Mouse (Mus musculus) intestine, embryonic 14.5 days (tissue): Measurements from ENCODE around the gene Cyp2d22. TPM values are rescaled to one million over a fixed set of nuclear protein-coding genes. Genes with fewer than 3 reads are reported as not detected.
A peak's percentile ranks its signal among the peaks of the same experiment; 100 is the strongest.

Experiments used
- ATAC-seq: fragments of 200-750 bp; cut with Nextera tagmentation; replicated peaks from 2 replicates; pipeline ENCODE4 v1.8.0; 2017; ENCODE audit warnings: low read depth, moderate number of reproducible peaks, moderate TSS enrichment, moderate library complexity; ENCODE audit not compliant: low FRiP score, low TSS enrichment
- DNase-seq: peaks from one replicate; pipeline ENCODE4 v3.0.0-alpha.2; 2018; ENCODE audit warnings: low spot score
- H3K27ac ChIP-seq: fragments of 300-500 bp; sonication (generic); 2 replicates; pipeline ENCODE4 v1.5.1; 2014; ENCODE audit warnings: low read depth, mild to moderate bottlenecking, control low read depth
- H3K27me3 ChIP-seq: fragments of 300-500 bp; sonication (generic); replicated peaks from 2 replicates; pipeline ENCODE4 v1.6.1; 2014; ENCODE audit warnings: low read length, control low read depth; ENCODE audit not compliant: control insufficient read depth, insufficient read depth
- H3K36me3 ChIP-seq: fragments of 300-500 bp; sonication (generic); 2 replicates; pipeline ENCODE4 v1.6.1; 2014; ENCODE audit warnings: low read length, control low read depth; ENCODE audit not compliant: control insufficient read depth, insufficient read depth
- H3K4me1 ChIP-seq: fragments of 300-500 bp; sonication (generic); replicated peaks from 2 replicates; pipeline ENCODE4 v1.6.1; 2014; ENCODE audit warnings: low read length, control low read depth, mixed read lengths; ENCODE audit not compliant: control insufficient read depth, insufficient read depth
- H3K4me2 ChIP-seq: fragments of 300-500 bp; sonication (generic); 2 replicates; pipeline ENCODE4 v1.6.1; 2014; ENCODE audit warnings: low read length
- H3K4me3 ChIP-seq: fragments of 300-500 bp; sonication (generic); 2 replicates; pipeline ENCODE4 v1.5.1; 2014; ENCODE audit warnings: low read depth, low read length, control low read depth, mixed read lengths
- H3K9ac ChIP-seq: fragments of 300-500 bp; sonication (generic); 2 replicates; pipeline ENCODE4 v1.6.1; 2014; ENCODE audit warnings: mild to moderate bottlenecking, low read length
- H3K9me3 ChIP-seq: fragments of 300-500 bp; sonication (generic); 2 replicates; pipeline ENCODE4 v1.6.1; 2016; ENCODE audit warnings: low read length, control low read depth; ENCODE audit not compliant: control insufficient read depth
- WGBS: fragments of 180-500 bp; shearing (Covaris S2); extraction: QIAGEN DNeasy Blood & Tissue Kit; methylation state at CpG from one replicate; pipeline ENCODE4 v1.1.7; 2014; 5-methylcytosine and 5-hydroxymethylcytosine counted together
- polyA plus RNA-seq: library from polyadenylated mRNA; unstranded; fragments of >200 nt; fragmentation: Nextera tagmentation; extraction: Ambion mirVana; gene quantifications from 2 replicates; pipeline ENCODE4 v1.2.1, GENCODE M21; 2014

Gene Cyp2d22
- polyA plus RNA-seq, 1 experiment from 2014 or later: 8.5 TPM

- Histone ChIP-seq H3K4me1 (peaks cover 23% of the 10 kb centered on the region), H3K27me3 (no peaks in the 10 kb centered on the region), H3K36me3 (peaks cover 11% of the 10 kb centered on the region; the same call in 1 of the 2 replicates), H3K4me2 (peak overlapping the region; percentile 72), H3K27ac (peak overlapping the region; percentile 88), H3K9ac (peak overlapping the region; percentile 82), H3K4me3 (peak overlapping the region; percentile 53), H3K9me3 (no peaks in the 10 kb centered on the region)
- ATAC-seq: no peak
- DNase-seq: peak; percentile 83
- WGBS: 2% methylated on average over 35 of the region's 40 CpGs
Observed at GRCm38 (mm10) chr15:82341036-82341501, 39.0 kb downstream of the Cyp2d22 start.

GRCm38 (mm10) chr15:82340414-82341035 lies 39.5 kb downstream of the Cyp2d22 start:
- peaks cover 16% of the 10 kb centered on the region for H3K36me3 ChIP-seq
- no peak for ATAC-seq
- peak; percentile 71 for DNase-seq
- peak overlapping the region; percentile 53 for H3K4me3 ChIP-seq
- peaks cover 23% of the 10 kb centered on the region for H3K4me1 ChIP-seq
- H3K27me3 ChIP-seq: no peaks in the 10 kb centered on the region
- 34% methylated on average over 21 of the region's 21 CpGs for WGBS
- peak overlapping the region; percentile 82 for H3K9ac ChIP-seq
- peak overlapping the region; percentile 72 for H3K4me2 ChIP-seq
- peak overlapping the region; percentile 88 for H3K27ac ChIP-seq
- H3K9me3 ChIP-seq: no peaks in the 10 kb centered on the region

- H3K36me3 ChIP-seq: peaks cover 22% of the 10 kb centered on the region
- no peak overlapping the region for H3K27ac ChIP-seq
- DNase-seq: no peak
- WGBS: 64% methylated on average over 8 of the region's 8 CpGs
- H3K4me1 ChIP-seq: peaks cover 23% of the 10 kb centered on the region
- no peak overlapping the region for H3K4me2 ChIP-seq
- ATAC-seq: no peak
- no peak overlapping the region for H3K9ac ChIP-seq
- H3K4me3 ChIP-seq: no peak overlapping the region
- no peaks in the 10 kb centered on the region for H3K27me3 ChIP-seq
- no peaks in the 10 kb centered on the region for H3K9me3 ChIP-seq
Observed at GRCm38 (mm10) chr15:82339634-82340254, 40.3 kb downstream of the Cyp2d22 start.

DNA sequence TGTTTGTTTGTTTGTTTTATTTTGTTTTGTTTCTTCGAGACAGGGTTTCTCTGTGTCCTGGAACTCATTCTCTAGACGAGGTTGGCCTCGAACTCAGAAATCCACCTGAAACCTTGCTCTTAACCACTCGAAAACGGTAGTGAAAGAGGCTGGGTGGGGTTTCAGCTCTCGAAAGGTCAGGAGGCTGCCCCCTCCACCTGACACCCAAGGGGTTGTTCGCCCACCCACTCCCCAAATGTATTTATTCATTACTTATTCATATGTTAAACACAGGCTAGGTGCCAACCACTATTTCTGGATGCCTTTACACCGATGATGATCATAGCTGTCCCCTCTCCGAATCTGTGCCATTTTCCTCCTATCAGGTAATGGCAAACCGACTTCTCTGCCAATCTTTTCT lies 40.9 kb downstream of the Cyp2d22 start:
- DNase-seq (no peak), ATAC-seq (no peak)
- H3K9me3 ChIP-seq: no peaks in the 10 kb centered on the region
- WGBS: 59% methylated on average over 10 of the region's 10 CpGs
- H3K27me3 ChIP-seq: no peaks in the 10 kb centered on the region
- H3K4me2 ChIP-seq: peak overlapping the region; percentile 81
- H3K4me3 ChIP-seq: peak overlapping the region; percentile 70
- H3K9ac ChIP-seq: peak overlapping the region; percentile 59; the same call in 1 of the 2 replicates
- H3K36me3 ChIP-seq: peaks cover 27% of the 10 kb centered on the region
- peaks cover 23% of the 10 kb centered on the region for H3K4me1 ChIP-seq
- H3K27ac ChIP-seq: no peak overlapping the region

- H3K4me1 ChIP-seq: peaks cover 23% of the 10 kb centered on the region
- H3K4me2 ChIP-seq: peak within 1 kb of the TSS; percentile 81
- under 1% methylated on average over 41 of the region's 41 CpGs for WGBS
- peak; percentile 82 for ATAC-seq
- peak within 1 kb of the TSS; percentile 62; the same call in 1 of the 2 replicates for H3K27ac ChIP-seq
- H3K9me3 ChIP-seq: no peaks in the 10 kb centered on the region
- no peaks in the 10 kb centered on the region for H3K27me3 ChIP-seq
- peaks cover 29% of the 10 kb centered on the region for H3K36me3 ChIP-seq
- peak; percentile 97 for DNase-seq
- H3K4me3 ChIP-seq: peak within 1 kb of the TSS; percentile 70
- peak within 1 kb of the TSS; percentile 59 for H3K9ac ChIP-seq
Observed at GRCm38 (mm10) chr15:82338593-82339112, 41.4 kb downstream of the Cyp2d22 start, which contains the start of the genes Naga, Pheta2 and Smdt1. Naga (minus strand) TSS chr15:82338925. Pheta2 (plus strand) TSS chr15:82338942. Smdt1 (plus strand) TSS chr15:82338959.

- H3K27ac ChIP-seq: peak overlapping the region; percentile 62; the same call in 1 of the 2 replicates
- peak overlapping the region; percentile 59 for H3K9ac ChIP-seq
- WGBS: 17% methylated on average over 4 of the region's 4 CpGs
- H3K27me3 ChIP-seq: no peaks in the 10 kb centered on the region
- no peak for DNase-seq
- peak overlapping the region; percentile 70 for H3K4me3 ChIP-seq
- H3K4me2 ChIP-seq: peak overlapping the region; percentile 81
- H3K9me3 ChIP-seq: no peaks in the 10 kb centered on the region
- peaks cover 32% of the 10 kb centered on the region for H3K36me3 ChIP-seq
- no peak for ATAC-seq
- H3K4me1 ChIP-seq: peaks cover 23% of the 10 kb centered on the region
Observed at GRCm38 (mm10) chr15:82337875-82338274, 42.2 kb downstream of the Cyp2d22 start.

DNA sequence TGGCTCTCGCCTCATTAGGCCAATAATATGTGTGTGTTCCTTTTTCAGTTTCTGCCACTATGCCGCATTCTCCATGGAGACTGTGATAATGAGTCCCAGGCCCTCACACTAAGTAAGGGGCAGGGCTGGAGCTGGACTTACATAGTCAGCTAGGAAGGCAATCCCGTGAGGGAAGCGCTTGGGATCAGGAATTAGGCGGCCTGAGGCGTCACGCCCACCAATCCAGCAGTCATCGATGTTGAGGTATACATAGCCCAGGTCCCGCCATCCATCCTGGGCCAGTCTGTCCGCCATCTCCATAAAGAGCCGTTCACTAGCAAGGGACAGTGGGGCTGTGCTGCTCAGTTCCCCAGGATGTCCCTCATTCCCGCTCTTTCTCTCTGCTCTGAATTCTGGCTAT lies 43.4 kb downstream of the Cyp2d22 start:
- no peaks in the 10 kb centered on the region for H3K27me3 ChIP-seq
- 88% methylated on average over 12 of the region's 12 CpGs for whole genome bisulfite sequencing
- ATAC-seq (no peak), DNase-seq (no peak)
- no peaks in the 10 kb centered on the region for H3K9me3 ChIP-seq
- H3K36me3 ChIP-seq: peaks cover 35% of the 10 kb centered on the region
- peaks cover 15% of the 10 kb centered on the region for H3K4me1 ChIP-seq
- H3K4me2 ChIP-seq: no peak overlapping the region
- H3K9ac ChIP-seq: no peak overlapping the region
- no peak overlapping the region for H3K4me3 ChIP-seq
- H3K27ac ChIP-seq: no peak overlapping the region

GRCm38 (mm10) chr15:82335194-82335593 lies 44.9 kb downstream of the Cyp2d22 start:
- Histone ChIP-seq H3K4me1 (peaks cover 14% of the 10 kb centered on the region), H3K4me2 (no peak overlapping the region), H3K4me3 (no peak overlapping the region), H3K9me3 (no peaks in the 10 kb centered on the region), H3K27ac (no peak overlapping the region), H3K27me3 (no peaks in the 10 kb centered on the region), H3K36me3 (peaks cover 41% of the 10 kb centered on the region), H3K9ac (no peak overlapping the region)
- WGBS: 98% methylated on average over 4 of the region's 4 CpGs
- ATAC-seq (no peak), DNase-seq (no peak)
